Mouse (Mus musculus) right cerebral cortex, postnatal 4 days (tissue): ENCODE results near the gene Rbm24.

Source experiments
- DNase-seq: peaks from one replicate; pipeline ENCODE4 v3.0.0-alpha.2; 2022

Gene Rbm24

DNA sequence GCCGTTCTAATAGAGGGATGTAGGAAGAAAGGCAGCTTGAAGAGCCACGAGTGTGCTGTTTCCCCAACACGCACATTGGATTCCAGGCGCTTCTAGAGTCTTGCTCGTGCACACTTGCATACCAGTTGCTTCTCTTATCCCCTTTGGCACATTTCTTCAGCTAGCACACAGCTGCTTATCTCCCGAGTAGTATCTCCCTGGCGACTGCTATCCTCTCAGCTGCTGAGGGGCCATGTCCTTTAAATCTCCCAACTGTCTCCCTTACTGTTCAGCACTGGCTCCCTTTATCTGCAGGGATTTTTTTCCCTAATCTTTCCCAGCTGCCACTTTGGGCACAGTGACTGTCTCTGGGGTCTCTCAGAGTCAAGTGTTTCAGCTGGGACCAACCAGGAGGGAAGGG is 25.8 kb downstream of the Rbm24 start:
- DNase-seq, result no peak

- DNase-seq, result no peak
These were observed 27.8 kb downstream of the Rbm24 start for GRCm38 (mm10) chr13:46446062-46446461.

GRCm38 (mm10) chr13:46448276-46448675 is 30.0 kb downstream of the Rbm24 start:
- DNase-seq, result no peak

DNA sequence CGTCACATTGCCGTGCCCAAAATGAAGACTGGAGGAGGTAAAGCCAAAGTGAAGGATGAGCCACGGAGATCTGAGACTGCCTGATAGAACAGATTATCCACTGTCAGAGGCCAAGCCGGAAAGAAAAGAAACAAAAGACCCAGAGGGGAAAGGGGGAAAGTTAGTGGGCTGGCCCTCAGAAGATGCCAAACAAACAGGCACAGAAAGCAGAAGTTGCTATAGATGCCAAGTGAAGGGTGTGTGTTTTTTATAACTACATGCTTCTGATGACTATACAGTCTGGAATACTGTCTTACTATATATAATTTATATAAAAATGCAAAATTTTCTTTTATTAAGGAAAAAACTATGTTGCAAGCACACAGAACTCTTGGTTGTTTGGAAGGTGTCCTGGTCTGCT is 31.7 kb downstream of the Rbm24 start:
- no peak for DNase-seq

- DNase-seq, result no peak
These were observed 32.4 kb downstream of the Rbm24 start for GRCm38 (mm10) chr13:46450623-46451022.

- no peak for DNase-seq
These were observed 33.3 kb downstream of the Rbm24 start for GRCm38 (mm10) chr13:46451548-46451947.

DNA sequence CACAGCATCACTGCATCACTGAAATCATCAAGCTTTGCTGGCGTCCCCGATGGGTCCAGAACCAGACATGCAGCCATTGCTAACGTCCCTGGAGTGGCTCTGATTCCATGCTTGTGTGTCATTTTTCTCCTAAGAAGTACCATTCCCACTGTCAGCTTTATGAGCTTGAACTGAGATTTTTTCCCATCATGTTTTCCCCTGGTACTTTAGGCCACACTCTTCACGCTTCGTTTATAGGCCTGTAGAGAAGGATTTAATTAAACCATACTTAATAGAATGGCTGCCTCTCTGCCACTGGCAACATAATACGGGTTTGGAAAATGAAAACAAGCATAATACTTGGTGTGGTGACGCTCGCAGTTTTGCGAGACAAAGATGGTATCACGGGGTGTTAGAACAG is 41.3 kb downstream of the Rbm24 start:
- no peak for DNase-seq

GRCm38 (mm10) chr13:46462280-46462679 is 44.0 kb downstream of the Rbm24 start:
- no peak for DNase-seq

- no peak for DNase-seq
These were observed 45.5 kb downstream of the Rbm24 start for GRCm38 (mm10) chr13:46463764-46464163.

DNA sequence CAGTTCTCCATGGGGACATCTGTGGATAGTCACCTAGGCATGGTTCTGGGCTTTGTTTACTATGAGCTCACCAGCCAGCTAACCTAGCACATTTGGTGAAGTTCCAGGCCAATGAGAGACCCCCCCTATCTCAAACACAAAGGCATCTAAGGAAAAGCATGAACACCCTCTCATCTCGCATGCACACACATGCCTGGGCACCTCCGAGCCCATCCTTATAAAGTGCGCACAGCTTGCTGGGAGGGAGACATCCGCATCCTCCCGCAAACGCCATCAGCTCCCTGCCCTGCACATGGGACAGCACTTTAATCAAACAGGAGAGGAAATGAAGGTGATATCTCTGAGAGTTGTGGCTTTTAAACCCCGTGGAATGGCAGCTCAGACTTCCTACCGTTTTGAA is 50.0 kb downstream of the Rbm24 start:
- no peak for DNase-seq

DNA sequence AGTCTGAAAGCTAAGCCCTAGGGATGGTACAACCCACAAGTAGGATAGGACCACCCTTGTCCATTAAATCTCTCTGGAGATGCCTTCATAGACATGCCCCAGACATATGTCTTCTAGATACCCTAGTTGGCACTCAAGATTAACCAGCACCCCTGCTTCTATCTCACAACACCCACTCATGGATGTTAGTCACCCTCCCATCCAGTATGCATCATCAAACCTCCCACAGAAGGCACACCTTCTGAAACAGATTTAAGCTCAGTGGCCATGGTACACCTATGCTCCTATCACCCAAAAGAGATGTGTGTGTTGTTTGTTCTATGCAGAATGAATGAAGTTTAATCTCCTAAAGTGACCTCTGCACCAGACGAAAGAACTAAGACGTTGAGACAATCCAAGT is 51.3 kb downstream of the Rbm24 start:
- DNase-seq, result no peak
